8 mouse cellular contexts compared by ENCODE assay signal in the genomic region with DNA sequence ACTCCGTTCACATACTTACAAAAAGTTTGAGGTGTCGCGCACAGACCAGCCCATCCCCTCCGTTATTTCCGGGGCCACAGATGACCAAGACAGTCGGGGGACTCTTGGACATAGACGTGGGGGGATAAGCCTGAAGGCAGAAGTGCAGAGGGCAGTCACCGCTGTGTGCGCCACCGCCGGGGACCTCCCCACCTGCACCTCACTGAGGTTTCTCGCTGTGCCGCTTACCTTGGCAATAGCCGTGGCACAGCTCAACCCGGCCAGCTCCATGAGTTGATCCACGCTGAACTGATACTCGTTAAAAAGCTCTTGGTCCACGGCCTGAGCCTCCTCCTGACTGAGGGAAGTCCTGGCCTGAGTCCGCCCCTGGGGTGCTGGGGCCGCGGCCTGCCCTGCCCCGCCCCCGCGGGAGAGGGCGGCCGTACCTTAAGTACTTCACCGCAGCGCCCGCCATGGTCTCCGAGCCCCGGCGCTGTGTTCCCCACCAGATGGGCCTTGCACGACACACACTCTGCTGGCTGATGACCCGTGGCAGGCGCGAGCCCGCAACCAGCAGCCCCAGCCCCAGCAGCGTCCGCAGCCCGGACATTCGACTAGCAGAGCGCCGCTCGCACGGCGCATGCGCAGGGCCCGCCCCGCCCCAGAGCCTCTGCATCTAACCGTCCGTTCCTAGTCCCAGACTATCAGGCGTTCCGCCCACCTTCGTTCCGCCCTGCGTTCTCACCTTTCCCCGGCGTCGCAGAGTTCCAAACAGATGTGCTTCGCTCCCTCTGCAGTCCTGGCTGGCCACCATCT. TPM values are rescaled to one million over a fixed set of nuclear protein-coding genes. Genes with fewer than 3 reads are reported as not detected.
A peak's percentile ranks its signal among the peaks of the same experiment; 100 is the strongest.
DNase-seq lines count a peak whose midpoint lies in the region; ATAC-seq lines count a peak whose summit lies in the region.

Naxe (minus strand) TSS at position 594 of the 795 bp plus-strand sequence.

- peak within 1 kb of the TSS; percentile 90 for H3K9ac ChIP-seq in hindbrain, embryonic 16.5 days (ENCODE audit: low read depth, low read length)

- peak; percentile 96 for ATAC-seq in hindbrain, embryonic 16.5 days

- peak; percentile 84 for DNase-seq in WW6 (ENCODE audit: low read depth, low spot score)
- DNase-seq in cerebellum, postnatal 4 days (ENCODE audit: low spot score in 2 of 2) = peak; percentile 72 to 82
- peak; percentile 80 for DNase-seq in gastrocnemius, adult 18-20 months (ENCODE audit: low spot score)
- DNase-seq in left cerebral cortex, adult 18-20 months (ENCODE audit: low spot score in 2 of 2) = peak; percentile 80 to 83
- DNase-seq in right cerebral cortex, adult 18-20 months = peak; percentile 84
- peak; percentile 41 for DNase-seq in urinary bladder, postnatal 10 days (ENCODE audit: low spot score)

- peaks cover 12% of the 10 kb centered on the region; the same call in 1 of the 2 replicates for H3K79me2 ChIP-seq in macrophage (ENCODE audit: inconsistent target)

- H3K4me1 ChIP-seq in hindbrain, embryonic 16.5 days (ENCODE audit: control insufficient read depth, insufficient read depth, low read depth, low read length) = peaks cover 10% of the 10 kb centered on the region

- peak within 1 kb of the TSS; percentile 85 for H3K4me3 ChIP-seq in hindbrain, embryonic 16.5 days (ENCODE audit: low read length)
- peak within 1 kb of the TSS; percentile 86 for H3K4me3 ChIP-seq in macrophage (ENCODE audit: inconsistent target)

- H3K9me3 ChIP-seq in hindbrain, embryonic 16.5 days (ENCODE audit: control insufficient read depth, low read length) = no peaks in the 10 kb centered on the region

- H3K4me2 ChIP-seq in hindbrain, embryonic 16.5 days (ENCODE audit: low read length) = peak within 1 kb of the TSS; percentile 86

- H3K27ac ChIP-seq in hindbrain, embryonic 16.5 days (ENCODE audit: low read depth, low read length) = peak within 1 kb of the TSS; percentile 73
- no peak within 1 kb of the TSS for H3K27ac ChIP-seq in macrophage

- H3K27me3 ChIP-seq in hindbrain, embryonic 16.5 days (replicated peaks; ENCODE audit: control insufficient read depth, insufficient read depth, low read length) = no peaks in the 10 kb centered on the region

- under 1% methylated on average over 58 of the region's 60 CpGs for WGBS in hindbrain, embryonic 16.5 days
- under 1% methylated on average over 59 of the region's 60 CpGs for WGBS in macrophage (ENCODE audit: missing documents)

- H3K36me3 ChIP-seq in hindbrain, embryonic 16.5 days (ENCODE audit: control insufficient read depth, insufficient read depth, low read length) = peaks cover 7% of the 10 kb centered on the region; the same call in 1 of the 2 replicates
- H3K36me3 ChIP-seq in macrophage (ENCODE audit: inconsistent target) = peaks cover 8% of the 10 kb centered on the region; the same call in 1 of the 2 replicates

RNA-seq across cellular contexts. Expression of gene Naxe, which starts in this region (rescaled TPM):
- total RNA-seq in gastrocnemius, adult 18-20 months (2021) = 10 to 100 TPM; 49.1 to 52.6 TPM
- 158 and 170 TPM in 2 replicates for polyA plus RNA-seq in hindbrain, embryonic 16.5 days (2015; fragmentation: Nextera tagmentation; extraction: Ambion mirVana)
- 10 to 100 TPM; 76.2 to 77.0 TPM for total RNA-seq in left cerebral cortex, adult 18-20 months (2021)
- total RNA-seq in macrophage (2018; cell fraction: chromatin; rRNA removed) = 10 to 100 TPM in 6 of 26 experiments, 1 to 10 TPM in 18, not detected in 2; 1.5 to 20.1 (median 7.7) TPM
- total RNA-seq in macrophage (2018; cell fraction: cytosol; rRNA removed) = 10 to 100 TPM; 57.5 to 79.5 (median 70.0) TPM
- total RNA-seq in macrophage (2018; cell fraction: nucleus; rRNA removed) = 10 to 100 TPM in 22 of 26 experiments, 1 to 10 TPM in 4; 8.3 to 32.6 (median 19.2) TPM
- polyA plus RNA-seq in macrophage (2018) = 66.0 to 99.6 TPM (median 82.3 TPM) in 3 replicates
